Mouse (Mus musculus) forebrain, postnatal 0 days (tissue): ENCODE measurements around the gene Actr2. TPM values are rescaled to one million over a fixed set of nuclear protein-coding genes. Genes with fewer than 3 reads are reported as not detected.
"Not testable (repeated sequence)": the region's sequence is repeated elsewhere in the genome, so short reads cannot be mapped to it uniquely, and the experiment has no call there.

Experiments
- ATAC-seq: fragments of 200-750 bp; cut with Nextera tagmentation; 2 replicates; pipeline ENCODE4 v1.8.0; 2017; ENCODE audit warnings: mild to moderate bottlenecking, moderate library complexity
- DNase-seq: peaks from one replicate; pipeline ENCODE4 v3.0.0-alpha.2; 2015
- H3K27ac ChIP-seq: fragments of 300-500 bp; sonication (generic); 2 replicates; pipeline ENCODE4 v1.5.1; 2014; ENCODE audit warnings: low read depth, mild to moderate bottlenecking, antibody characterized with exemption, low read length, moderate library complexity, mixed read lengths
- H3K27me3 ChIP-seq: fragments of 300-500 bp; sonication (generic); 2 replicates; pipeline ENCODE4 v1.6.1; 2014; ENCODE audit warnings: mild to moderate bottlenecking, low read length, mixed read lengths; ENCODE audit not compliant: insufficient read depth
- H3K36me3 ChIP-seq: fragments of 300-500 bp; sonication (generic); 2 replicates; pipeline ENCODE4 v1.6.1; 2014; ENCODE audit warnings: mild to moderate bottlenecking, moderate library complexity; ENCODE audit not compliant: insufficient read depth
- H3K4me1 ChIP-seq: fragments of 300-500 bp; sonication (generic); 2 replicates; pipeline ENCODE4 v1.6.1; 2014; ENCODE audit warnings: antibody characterized with exemption; ENCODE audit not compliant: insufficient read depth
- H3K4me2 ChIP-seq: fragments of 300-500 bp; sonication (generic); 2 replicates; pipeline ENCODE4 v1.6.1; 2014; ENCODE audit warnings: low read depth, mild to moderate bottlenecking, moderate library complexity
- H3K4me3 ChIP-seq: fragments of 300-500 bp; sonication (generic); 2 replicates; pipeline ENCODE4 v1.5.1; 2014; ENCODE audit warnings: low read depth, low read length, mixed read lengths
- H3K9ac ChIP-seq: fragments of 300-500 bp; sonication (generic); 2 replicates; pipeline ENCODE4 v1.6.1; 2014; ENCODE audit warnings: mild to moderate bottlenecking
- H3K9me3 ChIP-seq: fragments of 300-500 bp; sonication (generic); 2 replicates; pipeline ENCODE4 v1.6.1; 2016; ENCODE audit warnings: low read length
- CTCF ChIP-seq: sonication (generic); IDR thresholded peaks from 2 replicates; pipeline ENCODE4 v1.5.1; 2016; ENCODE audit warnings: antibody characterized with exemption, control low read depth, low read depth
- WGBS: fragments of 180-500 bp; shearing (Covaris S2); extraction: QIAGEN DNeasy Blood & Tissue Kit; methylation state at CpG from one replicate; pipeline ENCODE4 v1.1.7; 2014; 5-methylcytosine and 5-hydroxymethylcytosine counted together
- polyA plus RNA-seq: library from polyadenylated mRNA; unstranded; fragments of >200 nt; fragmentation: Nextera tagmentation; extraction: Ambion mirVana; gene quantifications from 2 replicates; pipeline ENCODE4 v1.2.1, GENCODE M21; 2015
- total RNA-seq: library from RNA; depleted of rRNA; stranded (reverse); fragments of >200 nt; gene quantifications from 2 replicates; pipeline ENCODE4 v1.2.3, GENCODE M21; 2014

Actr2 gene
- total and polyA plus RNA-seq, 2 experiments from 2014 or later: 79.5 to 179 TPM

DNA sequence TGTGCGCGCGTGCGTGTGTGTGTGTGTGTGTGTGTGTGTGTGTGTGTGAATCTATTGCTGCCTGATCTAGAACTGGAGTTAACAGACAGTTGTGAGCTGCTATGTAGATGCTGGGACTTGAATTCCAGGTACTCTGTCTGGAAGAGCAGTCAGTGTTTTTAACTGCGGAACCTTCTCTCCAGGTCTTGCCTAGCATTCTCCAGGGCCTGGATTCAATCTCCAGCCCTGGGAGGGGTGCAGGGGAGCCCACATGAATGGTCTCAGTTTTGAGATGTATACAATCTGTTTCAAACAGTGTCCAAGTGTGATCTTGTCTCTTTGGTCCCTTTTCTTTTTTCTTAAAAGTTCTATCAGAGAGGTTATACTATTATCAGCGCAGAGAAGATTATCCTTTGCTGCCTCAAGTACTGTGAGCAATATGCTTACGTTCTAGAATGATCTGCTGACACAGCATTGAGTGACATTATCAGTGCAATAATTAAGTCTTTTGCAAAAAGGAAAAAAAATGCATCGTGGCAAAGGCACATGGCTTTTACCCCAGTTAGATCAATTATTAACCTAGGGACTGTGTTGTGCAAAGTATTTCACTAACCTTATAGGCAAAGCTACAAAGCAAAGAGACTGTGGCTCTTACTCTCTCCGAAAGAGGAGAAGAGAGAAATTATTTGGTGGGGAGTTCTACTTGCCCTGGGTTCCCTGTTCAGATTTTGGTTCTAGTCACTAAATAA, 32.0 kb upstream of the Actr2 start:
- no peaks in the 10 kb centered on the region for H3K4me1 ChIP-seq
- no peak overlapping the region for H3K27ac ChIP-seq
- DNase-seq (no peak), ATAC-seq (no peak)
- no peak overlapping the region for H3K4me2 ChIP-seq
- H3K27me3 ChIP-seq: no peaks in the 10 kb centered on the region
- H3K4me3 ChIP-seq: no peak overlapping the region
- no peak overlapping the region for H3K9ac ChIP-seq
- no peaks in the 10 kb centered on the region for H3K9me3 ChIP-seq
- no peak for TF ChIP-seq CTCF
- 87% methylated on average over 9 of the region's 9 CpGs for WGBS
- H3K36me3 ChIP-seq: no peaks in the 10 kb centered on the region

DNA sequence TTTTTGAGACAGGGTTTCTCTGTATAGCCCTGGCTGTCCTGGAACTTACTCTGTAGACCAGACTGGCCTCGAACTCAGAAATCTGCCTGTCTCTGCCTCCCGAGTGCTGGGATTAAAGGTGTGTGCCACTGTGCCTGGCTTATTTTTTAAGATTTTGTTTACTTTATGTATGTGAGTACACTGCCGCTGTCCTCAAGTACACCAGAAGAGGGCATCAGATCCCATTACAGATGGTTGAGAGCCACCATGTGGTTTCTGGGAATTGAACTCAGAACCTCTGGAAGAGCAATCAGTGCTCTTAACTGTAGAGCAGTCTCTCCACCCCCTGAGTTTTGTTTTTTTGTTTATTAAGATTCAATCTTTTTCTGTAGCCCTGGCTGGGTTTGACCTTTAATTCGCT, 31.0 kb upstream of the Actr2 start:
- not testable (repeated sequence) for H3K9me3 ChIP-seq, H3K4me1 ChIP-seq, ATAC-seq, H3K36me3 ChIP-seq, H3K27ac ChIP-seq, DNase-seq, H3K27me3 ChIP-seq, H3K9ac ChIP-seq, H3K4me3 ChIP-seq, H3K4me2 ChIP-seq
- WGBS: 92% methylated on average over 4 of the region's 4 CpGs

DNA sequence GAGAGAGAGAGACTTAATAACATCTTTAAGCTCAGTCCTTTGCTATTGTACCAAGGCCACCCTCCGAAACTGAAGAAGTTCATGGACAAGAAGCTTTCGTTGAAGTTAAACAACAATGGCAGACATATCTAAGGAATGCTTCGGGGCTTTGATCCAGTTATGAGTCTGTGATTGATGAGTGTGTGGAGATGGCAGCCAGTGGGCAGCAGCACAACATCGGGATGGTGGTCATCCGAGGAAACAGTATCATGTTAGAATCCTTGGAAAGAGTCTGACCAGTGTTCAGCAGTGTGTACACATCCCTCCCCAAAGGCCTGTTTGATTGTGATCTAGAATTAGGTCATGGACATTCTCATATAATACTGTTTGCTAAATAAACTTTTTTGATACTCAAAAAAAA, 29.8 kb upstream of the Actr2 start:
- no peak for ATAC-seq
- no peak overlapping the region for H3K4me3 ChIP-seq
- 92% methylated on average over 5 of the region's 5 CpGs for WGBS
- H3K4me1 ChIP-seq: no peaks in the 10 kb centered on the region
- H3K9ac ChIP-seq: no peak overlapping the region
- no peak for DNase-seq
- no peak for TF ChIP-seq CTCF
- H3K4me2 ChIP-seq: no peak overlapping the region
- H3K36me3 ChIP-seq: no peaks in the 10 kb centered on the region
- H3K9me3 ChIP-seq: no peaks in the 10 kb centered on the region
- H3K27ac ChIP-seq: no peak overlapping the region
- no peaks in the 10 kb centered on the region for H3K27me3 ChIP-seq

DNA sequence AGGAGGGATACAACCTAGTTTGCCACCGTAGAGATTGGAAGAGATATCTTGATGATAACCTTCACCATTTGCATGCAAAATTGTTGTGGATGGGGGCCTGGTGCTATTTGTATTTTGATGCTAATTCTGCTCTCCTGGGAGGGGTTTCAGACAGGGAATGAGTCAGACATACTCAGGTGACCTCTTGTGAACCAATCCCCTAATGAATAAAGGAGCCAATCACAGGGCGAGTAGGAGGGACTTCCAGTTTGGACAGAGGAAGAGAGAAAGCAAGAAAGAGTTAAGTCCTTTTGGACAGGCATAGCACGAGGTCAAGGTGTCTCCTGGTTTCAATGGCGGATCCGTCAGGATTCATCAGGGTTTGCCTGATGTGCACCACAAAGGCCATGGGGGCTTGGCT, 27.6 kb upstream of the Actr2 start:
- H3K4me3 ChIP-seq: no peak overlapping the region
- H3K27me3 ChIP-seq: no peaks in the 10 kb centered on the region
- no peak overlapping the region for H3K9ac ChIP-seq
- no peaks in the 10 kb centered on the region for H3K4me1 ChIP-seq
- no peak overlapping the region for H3K4me2 ChIP-seq
- no peaks in the 10 kb centered on the region for H3K9me3 ChIP-seq
- WGBS: 91% methylated on average over 5 of the region's 5 CpGs
- TF ChIP-seq CTCF: no peak
- ATAC-seq (no peak), DNase-seq (no peak)
- no peak overlapping the region for H3K27ac ChIP-seq
- no peaks in the 10 kb centered on the region for H3K36me3 ChIP-seq

DNA sequence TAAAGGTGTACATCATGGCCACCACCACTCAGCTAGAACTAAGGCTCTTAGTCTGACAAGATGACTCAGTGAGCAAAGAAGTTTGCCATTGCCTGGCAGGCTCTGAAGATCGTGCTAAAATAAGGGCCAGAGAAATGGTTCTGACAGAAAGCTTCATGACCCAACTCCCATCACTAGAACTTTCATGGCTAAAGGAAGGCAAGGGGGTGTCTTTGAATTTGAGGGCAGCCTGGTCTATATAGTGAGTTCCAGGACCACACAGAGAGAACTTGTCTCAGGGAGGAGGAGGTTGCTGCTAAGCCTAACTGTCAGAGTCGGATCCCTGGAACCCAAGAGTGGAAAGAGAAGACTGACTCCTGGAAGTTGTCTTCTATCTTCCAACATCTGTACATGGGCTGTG, 27.0 kb upstream of the Actr2 start:
- no peak overlapping the region for H3K4me3 ChIP-seq
- H3K9ac ChIP-seq: no peak overlapping the region
- H3K36me3 ChIP-seq: no peaks in the 10 kb centered on the region
- 93% methylated on average over 2 of the region's 2 CpGs for WGBS
- H3K9me3 ChIP-seq: no peaks in the 10 kb centered on the region
- DNase-seq (no peak), ATAC-seq (no peak)
- H3K27me3 ChIP-seq: no peaks in the 10 kb centered on the region
- H3K4me2 ChIP-seq: no peak overlapping the region
- TF ChIP-seq CTCF: no peak
- no peaks in the 10 kb centered on the region for H3K4me1 ChIP-seq
- H3K27ac ChIP-seq: no peak overlapping the region

DNA sequence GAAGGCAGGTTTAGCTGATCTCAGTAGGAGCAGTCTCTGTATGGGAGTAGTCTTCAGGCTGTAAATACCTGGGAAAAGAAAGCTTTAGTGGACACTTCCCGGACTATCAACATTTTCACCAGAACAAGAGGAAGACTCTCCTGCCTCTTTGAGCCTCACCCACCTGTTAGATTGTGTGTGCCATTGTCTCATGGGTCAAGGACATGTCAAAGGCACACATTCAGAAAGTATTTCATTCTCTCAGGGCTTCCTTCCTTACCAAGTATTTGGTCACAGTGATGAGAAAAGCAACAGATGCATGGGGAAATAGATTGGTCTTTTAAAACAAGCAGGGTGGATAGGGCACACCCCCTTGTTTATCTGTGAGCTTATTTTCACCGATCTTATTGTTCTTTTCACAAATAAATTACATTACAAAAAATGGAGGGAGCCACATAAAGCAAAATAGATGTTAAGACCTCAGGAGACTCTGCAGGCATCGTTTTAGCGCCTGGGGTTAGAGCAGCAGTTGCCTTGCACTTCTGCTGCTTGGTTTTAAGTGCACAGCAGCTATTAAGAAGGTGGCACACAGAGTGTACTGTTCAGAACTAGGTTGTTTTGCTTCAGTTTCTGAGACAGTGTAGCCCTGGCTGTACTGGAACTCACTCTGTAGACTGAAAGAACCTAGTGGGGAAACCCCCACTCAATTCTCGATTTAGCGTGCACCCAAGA, 25.9 kb upstream of the Actr2 start:
- Histone ChIP-seq H3K9ac (no peak overlapping the region), H3K4me3 (no peak overlapping the region), H3K27me3 (no peaks in the 10 kb centered on the region), H3K9me3 (no peaks in the 10 kb centered on the region), H3K4me2 (no peak overlapping the region), H3K36me3 (no peaks in the 10 kb centered on the region), H3K4me1 (no peaks in the 10 kb centered on the region), H3K27ac (no peak overlapping the region)
- DNase-seq: no peak
- 88% methylated on average over 6 of the region's 6 CpGs for WGBS
- ATAC-seq: no peak
- no peak for TF ChIP-seq CTCF

DNA sequence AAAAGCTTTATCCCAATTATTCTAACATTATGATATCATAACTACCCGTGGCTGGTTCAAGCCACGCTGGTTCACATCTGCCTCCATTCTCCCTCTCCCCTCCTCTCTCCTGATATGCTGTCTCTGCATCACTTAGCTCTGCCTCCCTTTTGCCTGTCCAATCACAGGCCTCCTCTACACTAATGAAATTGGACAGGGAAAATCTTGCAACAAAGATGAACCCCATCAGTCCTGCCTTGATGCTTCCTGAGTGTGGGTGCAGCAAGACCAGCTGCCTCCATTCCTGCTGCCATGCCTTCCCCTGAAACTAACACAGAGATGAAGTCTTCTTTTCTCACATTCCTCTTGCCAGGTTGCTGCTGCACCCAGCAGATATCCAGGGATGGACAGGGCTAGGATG, 25.2 kb upstream of the Actr2 start:
- Histone ChIP-seq H3K4me3 (no peak overlapping the region), H3K36me3 (no peaks in the 10 kb centered on the region), H3K4me1 (no peaks in the 10 kb centered on the region), H3K9ac (no peak overlapping the region), H3K4me2 (no peak overlapping the region), H3K9me3 (no peaks in the 10 kb centered on the region), H3K27me3 (no peaks in the 10 kb centered on the region), H3K27ac (no peak overlapping the region)
- DNase-seq (no peak), ATAC-seq (no peak)
- WGBS: 82% methylated on average over 2 of the region's 2 CpGs
- TF ChIP-seq CTCF: no peak
